Mouse (Mus musculus) lung, embryonic 16.5 days (tissue): ENCODE data around the gene Ngf. TPM values are rescaled to one million over a fixed set of nuclear protein-coding genes. Genes with fewer than 3 reads are reported as not detected.
A peak's percentile ranks its signal among the peaks of the same experiment; 100 is the strongest.

ENCODE experiments used
- ATAC-seq: fragments of 200-750 bp; cut with Nextera tagmentation; 2 replicates; pipeline ENCODE4 v1.8.0; 2017; ENCODE audit warnings: low read depth, mild to moderate bottlenecking, moderate library complexity
- H3K27ac ChIP-seq: fragments of 300-500 bp; sonication (generic); 2 replicates; pipeline ENCODE4 v1.5.1; 2014; ENCODE audit warnings: mild to moderate bottlenecking, control low read depth, low read length
- H3K27me3 ChIP-seq: fragments of 300-500 bp; sonication (generic); 2 replicates; pipeline ENCODE4 v1.6.1; 2014; ENCODE audit warnings: low read depth, low read length, mixed read lengths; ENCODE audit not compliant: control insufficient read depth, insufficient read depth
- H3K36me3 ChIP-seq: fragments of 300-500 bp; sonication (generic); 2 replicates; pipeline ENCODE4 v1.6.1; 2014; ENCODE audit warnings: low read length; ENCODE audit not compliant: control insufficient read depth, insufficient read depth
- H3K4me1 ChIP-seq: fragments of 300-500 bp; sonication (generic); replicated peaks from 2 replicates; pipeline ENCODE4 v1.6.1; 2014; ENCODE audit warnings: low read length, mixed read lengths; ENCODE audit not compliant: control insufficient read depth, insufficient read depth
- H3K4me2 ChIP-seq: fragments of 300-500 bp; sonication (generic); 2 replicates; pipeline ENCODE4 v1.6.1; 2014; ENCODE audit warnings: low read depth, low read length, control low read depth
- H3K4me3 ChIP-seq: fragments of 300-500 bp; sonication (generic); 2 replicates; pipeline ENCODE4 v1.5.1; 2014; ENCODE audit warnings: mild to moderate bottlenecking, low read length, control low read depth
- H3K9ac ChIP-seq: fragments of 300-500 bp; sonication (generic); 2 replicates; pipeline ENCODE4 v1.6.1; 2014; ENCODE audit warnings: low read length, control low read depth
- H3K9me3 ChIP-seq: fragments of 300-500 bp; sonication (generic); 2 replicates; pipeline ENCODE4 v1.6.1; 2016; ENCODE audit warnings: low read length; ENCODE audit not compliant: control insufficient read depth
- WGBS: fragments of 180-500 bp; shearing (Covaris S2); extraction: QIAGEN DNeasy Blood & Tissue Kit; methylation state at CpG from one replicate; pipeline ENCODE4 v1.1.7; 2014; 5-methylcytosine and 5-hydroxymethylcytosine counted together
- polyA plus RNA-seq: library from polyadenylated mRNA; unstranded; fragments of >200 nt; fragmentation: Nextera tagmentation; extraction: Ambion mirVana; gene quantifications from 2 replicates; pipeline ENCODE4 v1.2.1, GENCODE M21; 2015

Gene Ngf
- polyA plus RNA-seq, 1 experiment from 2014 or later: 1.3 TPM

- WGBS: 80% methylated on average over 8 of the region's 8 CpGs
- H3K27me3 ChIP-seq: peaks cover 32% of the 10 kb centered on the region
- H3K9ac ChIP-seq: no peak overlapping the region
- no peak for ATAC-seq
- H3K36me3 ChIP-seq: no peaks in the 10 kb centered on the region
- H3K9me3 ChIP-seq: no peaks in the 10 kb centered on the region
- H3K4me3 ChIP-seq: no peak overlapping the region
- H3K4me1 ChIP-seq: peaks cover 3% of the 10 kb centered on the region; the same call in 1 of the 2 replicates
- no peak overlapping the region for H3K4me2 ChIP-seq
- H3K27ac ChIP-seq: no peak overlapping the region
These were observed 2.6 kb upstream of the Ngf start for GRCm38 (mm10) chr3:102467121-102467520.

DNA sequence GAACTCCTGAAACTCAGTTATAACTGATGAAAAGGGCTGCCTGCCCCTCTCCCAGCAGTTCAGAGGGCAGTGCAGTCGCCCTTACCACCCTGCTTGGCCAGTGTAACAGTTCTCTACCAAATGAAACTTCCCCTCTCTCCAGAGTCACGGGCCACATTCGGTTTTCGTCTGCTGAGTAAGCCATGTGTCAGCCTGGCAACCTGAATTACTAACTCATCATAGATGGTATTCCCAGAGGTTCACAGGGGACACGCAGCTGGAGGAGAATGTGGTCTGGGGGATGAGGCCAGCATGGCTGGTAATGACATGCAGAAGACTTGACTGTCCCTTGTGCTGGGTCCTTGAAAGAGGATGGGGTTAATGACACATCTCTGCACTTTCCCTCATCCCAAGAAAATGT is 1.5 kb downstream of the Ngf start:
- no peaks in the 10 kb centered on the region for H3K9me3 ChIP-seq
- no peak overlapping the region for H3K9ac ChIP-seq
- H3K27me3 ChIP-seq: peaks cover 32% of the 10 kb centered on the region
- no peak for ATAC-seq
- H3K36me3 ChIP-seq: no peaks in the 10 kb centered on the region
- H3K4me1 ChIP-seq: peaks cover 3% of the 10 kb centered on the region; the same call in 1 of the 2 replicates
- H3K4me2 ChIP-seq: no peak overlapping the region
- WGBS: 63% methylated on average over 5 of the region's 5 CpGs
- H3K27ac ChIP-seq: no peak overlapping the region
- H3K4me3 ChIP-seq: no peak overlapping the region

DNA sequence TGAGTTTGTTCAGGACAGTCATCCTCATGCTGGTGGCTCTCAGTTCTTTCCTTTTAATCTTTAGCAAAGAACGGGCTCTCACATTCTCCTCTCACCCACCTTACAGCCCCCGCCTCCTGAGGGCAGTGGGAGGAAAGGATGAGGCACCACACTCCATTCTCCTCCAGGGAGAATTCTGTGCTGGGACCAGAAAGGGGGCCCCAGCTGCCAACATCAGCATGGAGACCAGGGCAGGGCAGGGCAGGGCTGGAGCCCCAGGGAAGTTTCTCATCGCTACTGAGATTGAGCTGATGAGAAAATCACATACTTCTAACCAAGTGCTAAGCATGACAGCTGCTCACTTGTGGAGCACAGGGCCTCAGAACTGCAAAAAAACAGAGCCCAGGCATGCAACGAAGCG is 2.1 kb downstream of the Ngf start:
- ATAC-seq: no peak
- H3K9me3 ChIP-seq: 0 out of 2 replicates have a peak, but pooled peaks cover 3% of the 10 kb centered on the region
- H3K9ac ChIP-seq: no peak overlapping the region
- H3K27ac ChIP-seq: no peak overlapping the region
- peaks cover 3% of the 10 kb centered on the region; the same call in 1 of the 2 replicates for H3K4me1 ChIP-seq
- no peak overlapping the region for H3K4me2 ChIP-seq
- peaks cover 32% of the 10 kb centered on the region for H3K27me3 ChIP-seq
- no peaks in the 10 kb centered on the region for H3K36me3 ChIP-seq
- WGBS: 35% methylated on average over 5 of the region's 5 CpGs
- H3K4me3 ChIP-seq: no peak overlapping the region

GRCm38 (mm10) chr3:102474275-102475155 is 4.8 kb downstream of the Ngf start:
- H3K27ac ChIP-seq: no peak overlapping the region
- peaks cover 19% of the 10 kb centered on the region for H3K27me3 ChIP-seq
- H3K9ac ChIP-seq: no peak overlapping the region
- 0 out of 2 replicates have a peak, but pooled peaks cover 3% of the 10 kb centered on the region for H3K9me3 ChIP-seq
- no peak overlapping the region for H3K4me3 ChIP-seq
- peaks cover 3% of the 10 kb centered on the region; the same call in 1 of the 2 replicates for H3K4me1 ChIP-seq
- H3K36me3 ChIP-seq: no peaks in the 10 kb centered on the region
- WGBS: 69% methylated on average over 15 of the region's 15 CpGs
- no peak for ATAC-seq
- no peak overlapping the region for H3K4me2 ChIP-seq

DNA sequence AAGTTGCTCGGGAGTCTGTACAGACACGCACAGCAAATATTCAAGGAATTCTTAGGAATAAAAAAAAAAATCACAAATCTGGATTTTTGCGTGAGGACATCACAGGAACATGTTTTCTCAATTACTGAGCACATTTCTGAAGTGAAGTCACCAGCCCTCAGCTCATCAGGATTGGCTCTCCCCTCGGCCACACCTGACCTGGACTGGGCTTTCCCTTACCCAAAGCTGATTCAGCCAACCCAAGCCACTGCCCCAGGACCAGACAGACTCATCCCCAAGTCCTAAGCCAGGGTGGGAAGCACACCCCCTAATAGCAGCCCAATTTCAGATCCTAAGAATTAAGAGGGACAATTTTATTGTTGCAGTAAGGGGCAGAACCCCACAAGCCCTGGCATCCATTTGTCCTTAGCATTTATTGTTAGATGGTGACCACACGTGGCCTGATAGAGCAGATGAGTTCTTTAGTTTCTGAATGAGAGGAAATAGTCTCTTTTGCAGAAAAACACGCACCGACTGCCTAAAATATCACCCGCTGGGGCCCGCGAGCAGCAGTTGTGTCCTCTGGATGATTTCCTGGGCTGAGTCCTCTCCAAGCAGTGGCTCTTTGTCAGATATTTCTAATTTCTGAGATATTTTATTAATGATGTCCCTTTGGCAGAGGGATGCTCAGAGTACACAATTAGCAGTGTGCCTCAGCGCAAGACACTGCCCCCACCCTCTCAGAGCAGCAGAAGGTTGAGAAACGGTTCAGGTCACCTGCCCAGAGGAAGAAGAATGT is 8.4 kb downstream of the Ngf start:
- Histone ChIP-seq H3K27ac (no peak overlapping the region), H3K9me3 (0 out of 2 replicates have a peak, but pooled peaks cover 3% of the 10 kb centered on the region), H3K36me3 (no peaks in the 10 kb centered on the region), H3K4me1 (no peaks in the 10 kb centered on the region), H3K4me3 (no peak overlapping the region), H3K4me2 (no peak overlapping the region), H3K27me3 (no peaks in the 10 kb centered on the region), H3K9ac (no peak overlapping the region)
- 78% methylated on average over 12 of the region's 12 CpGs for WGBS
- no peak for ATAC-seq

DNA sequence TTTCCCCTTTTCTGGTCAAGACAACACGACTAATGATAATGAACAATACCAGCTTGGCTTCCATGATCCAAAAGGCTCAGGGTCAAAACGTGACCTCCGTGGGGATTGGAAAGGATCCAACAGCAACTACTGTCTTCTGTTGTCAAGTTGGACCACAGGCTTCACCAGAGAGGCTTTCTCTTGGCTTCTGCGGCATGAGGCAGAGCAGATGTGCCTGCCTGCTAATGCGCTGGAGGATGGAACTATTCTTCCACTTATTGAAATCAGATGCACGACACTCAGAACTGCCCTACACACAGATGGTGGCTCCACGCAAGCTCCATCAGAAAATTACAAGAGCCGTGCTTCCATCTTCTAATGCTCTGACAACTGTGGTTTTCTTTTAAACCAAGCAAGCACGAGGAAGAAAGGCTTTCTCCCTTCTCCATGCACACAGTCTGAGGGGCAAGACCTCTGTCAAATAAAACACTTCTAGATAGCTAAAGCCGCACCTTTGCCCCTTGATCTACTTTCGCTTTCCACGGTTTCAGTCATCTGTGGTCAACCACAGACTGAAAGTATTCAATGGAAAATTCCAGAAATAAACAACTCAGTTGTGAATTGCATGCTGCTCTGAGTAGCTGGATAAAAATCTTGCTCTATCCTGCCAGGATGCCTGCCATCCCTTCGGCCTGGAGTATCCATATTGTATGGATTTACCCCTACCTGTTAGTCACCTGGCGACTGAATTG is 20.8 kb downstream of the Ngf start:
- Histone ChIP-seq H3K27me3 (no peaks in the 10 kb centered on the region), H3K4me3 (no peak overlapping the region), H3K4me1 (no peaks in the 10 kb centered on the region), H3K9ac (no peak overlapping the region), H3K36me3 (no peaks in the 10 kb centered on the region), H3K4me2 (no peak overlapping the region), H3K27ac (no peak overlapping the region), H3K9me3 (no peaks in the 10 kb centered on the region)
- WGBS: 61% methylated on average over 14 of the region's 14 CpGs
- peak; percentile 10; the same call in 1 of the 2 replicates for ATAC-seq

DNA sequence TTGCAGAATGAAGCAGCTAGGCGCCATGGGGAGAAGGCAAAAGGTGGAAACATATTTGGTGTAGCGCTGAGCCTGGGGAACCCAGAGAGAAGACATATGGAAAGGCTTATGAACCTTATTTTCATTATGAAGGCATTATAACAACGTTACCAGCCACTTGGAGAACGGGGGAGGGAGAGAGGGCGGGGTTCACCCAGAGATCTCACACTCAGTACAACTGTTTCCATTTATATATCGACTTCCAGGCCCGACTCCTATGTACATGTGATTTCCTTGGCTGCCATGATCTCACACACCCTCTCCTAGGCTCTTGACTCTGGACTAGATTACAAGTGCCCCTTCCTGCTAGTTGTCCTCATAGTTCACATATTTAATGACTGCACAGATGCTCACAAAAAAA is 28.4 kb downstream of the Ngf start:
- Histone ChIP-seq H3K9me3 (no peaks in the 10 kb centered on the region), H3K4me1 (no peaks in the 10 kb centered on the region), H3K4me2 (no peak overlapping the region), H3K4me3 (no peak overlapping the region), H3K27me3 (no peaks in the 10 kb centered on the region), H3K36me3 (no peaks in the 10 kb centered on the region), H3K9ac (no peak overlapping the region), H3K27ac (no peak overlapping the region)
- ATAC-seq: no peak
- 75% methylated on average over 7 of the region's 7 CpGs for WGBS

DNA sequence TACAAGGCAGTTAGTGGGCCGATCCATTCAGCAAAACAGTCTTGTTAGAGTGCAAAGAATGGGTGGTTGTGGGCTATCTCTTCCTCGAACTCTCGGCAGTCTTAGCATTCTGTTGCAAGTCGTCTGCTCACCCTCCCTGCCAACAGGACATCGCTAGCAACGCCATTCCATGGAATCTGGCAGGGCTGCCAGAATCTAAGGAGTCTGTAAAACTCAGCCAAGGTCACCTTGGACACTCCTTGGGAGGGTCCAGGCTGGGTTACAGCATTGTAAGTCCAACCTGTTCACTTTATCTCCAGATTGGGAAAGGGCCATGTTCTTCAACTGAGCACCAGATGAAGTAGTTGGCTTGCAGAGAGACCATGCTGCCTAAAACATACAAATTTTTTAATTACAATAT is 29.2 kb downstream of the Ngf start:
- no peak for ATAC-seq
- Histone ChIP-seq H3K27ac (no peak overlapping the region), H3K9me3 (no peaks in the 10 kb centered on the region), H3K27me3 (no peaks in the 10 kb centered on the region), H3K4me2 (no peak overlapping the region), H3K36me3 (no peaks in the 10 kb centered on the region), H3K4me1 (no peaks in the 10 kb centered on the region), H3K9ac (no peak overlapping the region), H3K4me3 (no peak overlapping the region)
- WGBS: 73% methylated on average over 6 of the region's 6 CpGs

- Histone ChIP-seq H3K4me1 (no peaks in the 10 kb centered on the region), H3K27ac (no peak overlapping the region), H3K4me3 (no peak overlapping the region), H3K27me3 (no peaks in the 10 kb centered on the region), H3K9ac (no peak overlapping the region), H3K4me2 (no peak overlapping the region), H3K9me3 (no peaks in the 10 kb centered on the region), H3K36me3 (no peaks in the 10 kb centered on the region)
- no peak for ATAC-seq
- WGBS: 63% methylated on average over 2 of the region's 2 CpGs
These were observed 30.3 kb downstream of the Ngf start for GRCm38 (mm10) chr3:102500031-102500430.
